Mouse (Mus musculus) stomach, embryonic 14.5 days (tissue): ENCODE results near the gene Zfp704. TPM values are rescaled to one million over a fixed set of nuclear protein-coding genes. Genes with fewer than 3 reads are reported as not detected.
A peak's percentile ranks its signal among the peaks of the same experiment; 100 is the strongest.

Experiments
- ATAC-seq: fragments of 200-750 bp; cut with Nextera tagmentation; 2 replicates; pipeline ENCODE4 v1.8.0; 2017; ENCODE audit warnings: low read depth, moderate TSS enrichment; ENCODE audit not compliant: insufficient number of reproducible peaks, insufficient read depth, low FRiP score
- H3K27ac ChIP-seq: fragments of 300-500 bp; sonication (generic); 2 replicates; pipeline ENCODE4 v1.5.1; 2014; ENCODE audit warnings: mild to moderate bottlenecking, low read length, moderate library complexity, mixed read lengths
- H3K27me3 ChIP-seq: fragments of 300-500 bp; sonication (generic); 2 replicates; pipeline ENCODE4 v1.6.1; 2014; ENCODE audit warnings: low read length, control low read depth, mixed read lengths; ENCODE audit not compliant: control insufficient read depth, insufficient read depth
- H3K36me3 ChIP-seq: fragments of 300-500 bp; sonication (generic); 2 replicates; pipeline ENCODE4 v1.6.1; 2014; ENCODE audit warnings: mild to moderate bottlenecking, control low read depth, low read length, moderate library complexity, mixed read lengths; ENCODE audit not compliant: control insufficient read depth, insufficient read depth
- H3K4me1 ChIP-seq: fragments of 300-500 bp; sonication (generic); 2 replicates; pipeline ENCODE4 v1.6.1; 2014; ENCODE audit warnings: low read length, control low read depth, mixed read lengths; ENCODE audit not compliant: control insufficient read depth, insufficient read depth
- H3K4me2 ChIP-seq: fragments of 300-500 bp; sonication (generic); replicated peaks from 2 replicates; pipeline ENCODE4 v1.6.1; 2014; ENCODE audit warnings: low read depth, low read length, control low read depth
- H3K4me3 ChIP-seq: fragments of 300-500 bp; sonication (generic); 2 replicates; pipeline ENCODE4 v1.5.1; 2014; ENCODE audit warnings: low read depth, low read length, control low read depth
- H3K9ac ChIP-seq: fragments of 300-500 bp; sonication (generic); replicated peaks from 2 replicates; pipeline ENCODE4 v1.6.1; 2014; ENCODE audit warnings: low read depth, mild to moderate bottlenecking, control low read depth, low read length, moderate library complexity, mixed read lengths
- H3K9me3 ChIP-seq: fragments of 300-500 bp; sonication (generic); 2 replicates; pipeline ENCODE4 v1.6.1; 2016; ENCODE audit warnings: low read depth, low read length, control low read depth; ENCODE audit not compliant: control insufficient read depth
- WGBS: fragments of 180-500 bp; shearing (Covaris S2); extraction: QIAGEN DNeasy Blood & Tissue Kit; methylation state at CpG from one replicate; pipeline ENCODE4 v1.1.7; 2014; 5-methylcytosine and 5-hydroxymethylcytosine counted together
- polyA plus RNA-seq: library from polyadenylated mRNA; unstranded; fragments of >200 nt; fragmentation: Nextera tagmentation; extraction: Ambion mirVana; gene quantifications from 2 replicates; pipeline ENCODE4 v1.2.1, GENCODE M21; 2014

Gene Zfp704
- polyA plus RNA-seq, 1 experiment from 2014 or later, result 16.3 TPM

DNA sequence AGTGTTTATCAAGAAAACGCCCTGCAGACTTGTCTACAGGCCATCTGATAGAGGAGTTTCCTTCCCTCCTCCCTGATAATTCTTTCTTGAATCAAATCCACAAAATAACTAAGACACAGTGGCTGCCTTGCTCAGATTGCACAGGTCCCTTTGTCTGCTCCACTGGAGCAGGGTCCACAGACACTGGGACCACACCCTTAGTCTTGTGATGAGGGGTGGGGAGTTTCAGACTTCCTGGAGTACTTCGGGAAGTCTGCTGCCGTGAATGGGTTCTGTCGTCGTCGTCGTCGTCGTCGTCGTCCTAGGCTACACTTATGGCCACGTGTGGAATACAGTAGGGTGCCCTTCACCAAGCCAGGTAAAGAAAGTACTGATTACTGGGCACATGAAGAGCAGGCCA, 4.8 kb upstream of the Zfp704 start:
- Histone ChIP-seq H3K9me3 (no peaks in the 10 kb centered on the region), H3K4me2 (no peak overlapping the region), H3K27ac (no peak overlapping the region), H3K9ac (no peak overlapping the region), H3K36me3 (no peaks in the 10 kb centered on the region), H3K4me3 (no peak overlapping the region), H3K27me3 (no peaks in the 10 kb centered on the region), H3K4me1 (peaks cover 5% of the 10 kb centered on the region; the same call in 1 of the 2 replicates)
- 68% methylated on average over 12 of the region's 12 CpGs for WGBS
- ATAC-seq, result no peak

DNA sequence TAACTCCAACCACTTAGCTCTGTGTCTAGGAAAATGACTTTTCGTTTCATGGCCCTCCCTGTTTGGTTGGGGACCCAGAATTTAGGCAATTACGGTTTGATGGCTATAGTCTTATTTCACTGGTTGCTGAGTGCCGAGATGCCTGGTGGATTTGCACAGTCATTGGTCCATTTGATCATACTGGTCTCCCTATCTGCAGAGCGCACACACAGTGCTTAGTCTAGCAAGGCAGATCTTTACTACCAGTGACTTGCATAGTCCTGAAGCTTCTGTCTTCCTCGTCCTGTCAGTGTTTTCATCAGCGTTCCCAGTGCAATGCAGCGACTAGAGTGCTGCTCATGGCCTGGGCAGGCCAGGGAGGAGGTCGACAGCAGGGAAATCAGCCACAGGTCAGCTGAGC, 4.1 kb upstream of the Zfp704 start:
- Histone ChIP-seq H3K27me3 (no peaks in the 10 kb centered on the region), H3K4me2 (no peak overlapping the region), H3K9me3 (no peaks in the 10 kb centered on the region), H3K4me1 (peaks cover 5% of the 10 kb centered on the region; the same call in 1 of the 2 replicates), H3K4me3 (no peak overlapping the region), H3K9ac (no peak overlapping the region), H3K27ac (no peak overlapping the region), H3K36me3 (no peaks in the 10 kb centered on the region)
- WGBS, result 74% methylated on average over 8 of the region's 8 CpGs
- ATAC-seq, result no peak

DNA sequence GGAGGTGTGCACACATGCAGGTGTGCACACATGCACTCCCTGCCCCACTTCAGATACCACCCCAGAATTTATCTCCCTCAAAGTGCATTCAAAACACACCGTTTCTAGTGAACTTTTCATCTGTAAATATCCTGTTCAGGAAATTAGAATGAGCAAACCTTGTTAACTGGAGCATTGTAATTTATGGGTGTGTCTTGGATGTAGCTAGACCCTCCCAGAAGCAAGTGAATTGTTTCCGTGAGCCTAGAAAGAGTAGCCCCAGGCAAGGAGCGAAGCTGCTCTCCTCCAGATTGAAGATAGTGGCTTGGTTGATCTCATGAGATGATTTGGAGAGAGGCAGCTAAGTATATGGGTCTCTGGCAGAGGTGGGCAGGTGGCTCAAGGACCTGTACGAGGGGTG, 1.3 kb upstream of the Zfp704 start:
- no peak for ATAC-seq
- H3K4me1 ChIP-seq, result peaks cover 14% of the 10 kb centered on the region; the same call in 1 of the 2 replicates
- H3K9ac ChIP-seq, result no peak overlapping the region
- 62% methylated on average over 4 of the region's 4 CpGs for WGBS
- no peak overlapping the region for H3K4me3 ChIP-seq
- no peaks in the 10 kb centered on the region for H3K9me3 ChIP-seq
- no peaks in the 10 kb centered on the region for H3K27me3 ChIP-seq
- no peak overlapping the region for H3K4me2 ChIP-seq
- H3K27ac ChIP-seq, result no peak overlapping the region
- H3K36me3 ChIP-seq, result no peaks in the 10 kb centered on the region

DNA sequence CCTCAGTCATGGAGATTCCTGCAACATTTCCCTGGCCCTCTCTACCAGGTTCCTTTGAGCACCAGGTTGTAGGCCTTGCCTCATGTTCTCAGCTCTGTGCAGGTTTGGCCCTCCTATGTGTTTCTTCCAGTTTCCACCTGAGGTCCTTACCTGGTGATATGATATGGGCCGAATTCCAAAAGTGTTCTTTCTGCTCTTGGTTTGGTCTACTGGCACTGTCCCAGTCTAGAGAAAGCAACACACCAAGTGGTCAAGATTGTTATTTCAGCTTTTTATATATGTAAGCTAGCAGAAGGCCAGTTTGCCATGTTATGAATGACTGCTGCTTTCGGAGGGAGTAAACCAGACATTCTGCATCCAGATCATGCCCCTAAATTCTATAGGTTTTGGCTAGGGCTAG, 541 bp upstream of the Zfp704 start:
- no peak for ATAC-seq
- 85% methylated on average over 2 of the region's 2 CpGs for WGBS
- Histone ChIP-seq H3K36me3 (no peaks in the 10 kb centered on the region), H3K9me3 (no peaks in the 10 kb centered on the region), H3K4me1 (peaks cover 19% of the 10 kb centered on the region; the same call in 1 of the 2 replicates), H3K27ac (no peak overlapping the region; the same call in 1 of the 2 replicates), H3K4me2 (0 out of 2 replicates have a peak overlapping the region, but pooled peaks have one; percentile 10), H3K9ac (no peak overlapping the region), H3K4me3 (0 out of 2 replicates have a peak overlapping the region, but pooled peaks have one; percentile 88), H3K27me3 (no peaks in the 10 kb centered on the region)

DNA sequence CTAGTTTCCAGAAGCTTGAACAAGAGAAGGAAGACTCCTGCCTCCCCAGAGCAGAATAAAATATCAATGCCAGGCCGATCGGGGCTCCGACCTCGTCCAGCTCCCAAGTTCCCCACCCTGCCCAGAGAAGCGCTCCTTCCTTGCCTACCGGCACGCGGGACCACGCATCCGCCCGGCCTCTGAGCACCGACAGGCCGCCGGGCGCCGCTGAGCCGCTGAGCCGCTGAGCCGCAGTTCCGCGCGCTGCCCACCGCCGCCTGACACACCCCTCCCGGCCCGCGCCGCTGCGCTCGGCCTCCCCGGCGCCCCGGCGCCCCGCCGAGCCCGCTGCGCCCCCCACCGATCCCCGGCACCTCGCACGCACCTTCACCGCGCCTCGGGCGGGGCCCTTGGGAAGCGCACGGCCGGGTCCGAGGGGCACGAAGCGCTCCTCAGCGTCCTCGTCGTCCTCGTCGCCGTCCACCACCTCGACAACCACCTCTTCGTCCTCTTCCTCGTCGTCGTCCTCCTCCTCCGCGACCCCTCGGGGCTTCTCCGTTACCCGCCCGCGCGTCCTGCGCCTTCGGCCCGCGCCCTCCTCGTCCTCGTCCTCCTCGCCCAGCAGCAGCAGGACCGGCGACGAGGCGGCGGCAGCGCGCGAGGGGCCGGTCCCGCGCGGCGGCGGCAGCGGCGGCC, 842 bp downstream of the Zfp704 start:
- H3K27me3 ChIP-seq, result no peaks in the 10 kb centered on the region
- peak; percentile 42; the same call in 1 of the 2 replicates for ATAC-seq
- H3K27ac ChIP-seq, result peak overlapping the region; percentile 85
- no peaks in the 10 kb centered on the region for H3K36me3 ChIP-seq
- under 1% methylated on average over 92 of the region's 94 CpGs for WGBS
- peak overlapping the region; percentile 64 for H3K4me2 ChIP-seq
- peaks cover 26% of the 10 kb centered on the region; the same call in 1 of the 2 replicates for H3K4me1 ChIP-seq
- H3K9ac ChIP-seq, result peak overlapping the region; percentile 96
- H3K4me3 ChIP-seq, result peak overlapping the region; percentile 88
- no peaks in the 10 kb centered on the region for H3K9me3 ChIP-seq

DNA sequence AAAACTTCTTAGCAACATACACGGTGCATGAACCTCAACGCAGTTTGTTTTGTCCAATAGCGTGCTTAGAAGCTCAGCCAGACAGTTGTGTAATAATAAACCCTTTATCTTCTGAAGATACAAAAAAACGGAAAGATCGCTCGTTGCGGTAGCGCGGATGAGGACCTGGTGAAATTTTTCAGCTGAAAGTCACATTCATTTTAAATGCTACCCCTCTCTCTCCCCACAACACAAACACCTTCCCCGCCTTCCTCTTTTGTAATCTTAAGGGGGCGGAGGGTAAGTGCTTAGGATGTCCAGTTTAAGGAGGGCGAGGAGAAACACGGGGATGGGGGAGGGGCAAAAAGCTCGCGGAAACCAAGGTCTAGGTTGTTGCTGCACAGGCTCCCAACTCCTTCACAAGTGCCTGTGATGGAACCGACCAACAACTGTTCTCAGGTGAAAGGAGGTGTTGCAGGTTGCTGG, 1.4 kb downstream of the Zfp704 start:
- peak overlapping the region; percentile 88 for H3K4me3 ChIP-seq
- peak; percentile 37; the same call in 1 of the 2 replicates for ATAC-seq
- H3K9ac ChIP-seq, result peak overlapping the region; percentile 96
- H3K9me3 ChIP-seq, result no peaks in the 10 kb centered on the region
- peak overlapping the region; percentile 85; the same call in 1 of the 2 replicates for H3K27ac ChIP-seq
- H3K4me2 ChIP-seq, result peak overlapping the region; percentile 64
- no peaks in the 10 kb centered on the region for H3K27me3 ChIP-seq
- H3K4me1 ChIP-seq, result peaks cover 28% of the 10 kb centered on the region; the same call in 1 of the 2 replicates
- H3K36me3 ChIP-seq, result no peaks in the 10 kb centered on the region
- WGBS, result under 1% methylated on average over 16 of the region's 16 CpGs

DNA sequence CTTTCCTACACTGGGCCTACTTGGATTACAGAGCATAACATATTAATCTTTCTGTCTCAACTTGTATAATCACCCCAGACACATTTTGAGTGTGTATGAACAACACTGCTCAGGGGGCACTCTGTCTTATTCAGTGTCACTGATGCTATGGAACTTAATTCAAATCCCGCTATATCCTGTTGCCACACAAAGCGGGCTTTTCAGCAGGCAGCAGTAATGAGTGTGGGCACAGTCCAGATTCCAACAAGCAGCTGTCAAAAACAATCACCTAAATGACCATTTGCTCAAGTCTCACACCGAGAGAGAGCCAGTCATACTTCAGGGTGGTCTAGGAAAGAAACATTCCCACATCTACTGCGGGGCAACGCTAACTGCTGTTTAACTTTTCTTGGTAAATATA, 2.2 kb downstream of the Zfp704 start:
- peak overlapping the region; percentile 88; the same call in 1 of the 2 replicates for H3K4me3 ChIP-seq
- peak overlapping the region; percentile 64 for H3K4me2 ChIP-seq
- no peak for ATAC-seq
- no peak overlapping the region for H3K9ac ChIP-seq
- no peak overlapping the region for H3K27ac ChIP-seq
- no peaks in the 10 kb centered on the region for H3K9me3 ChIP-seq
- whole genome bisulfite sequencing, result 32% methylated on average over 5 of the region's 5 CpGs
- peaks cover 28% of the 10 kb centered on the region; the same call in 1 of the 2 replicates for H3K4me1 ChIP-seq
- H3K36me3 ChIP-seq, result no peaks in the 10 kb centered on the region
- no peaks in the 10 kb centered on the region for H3K27me3 ChIP-seq

DNA sequence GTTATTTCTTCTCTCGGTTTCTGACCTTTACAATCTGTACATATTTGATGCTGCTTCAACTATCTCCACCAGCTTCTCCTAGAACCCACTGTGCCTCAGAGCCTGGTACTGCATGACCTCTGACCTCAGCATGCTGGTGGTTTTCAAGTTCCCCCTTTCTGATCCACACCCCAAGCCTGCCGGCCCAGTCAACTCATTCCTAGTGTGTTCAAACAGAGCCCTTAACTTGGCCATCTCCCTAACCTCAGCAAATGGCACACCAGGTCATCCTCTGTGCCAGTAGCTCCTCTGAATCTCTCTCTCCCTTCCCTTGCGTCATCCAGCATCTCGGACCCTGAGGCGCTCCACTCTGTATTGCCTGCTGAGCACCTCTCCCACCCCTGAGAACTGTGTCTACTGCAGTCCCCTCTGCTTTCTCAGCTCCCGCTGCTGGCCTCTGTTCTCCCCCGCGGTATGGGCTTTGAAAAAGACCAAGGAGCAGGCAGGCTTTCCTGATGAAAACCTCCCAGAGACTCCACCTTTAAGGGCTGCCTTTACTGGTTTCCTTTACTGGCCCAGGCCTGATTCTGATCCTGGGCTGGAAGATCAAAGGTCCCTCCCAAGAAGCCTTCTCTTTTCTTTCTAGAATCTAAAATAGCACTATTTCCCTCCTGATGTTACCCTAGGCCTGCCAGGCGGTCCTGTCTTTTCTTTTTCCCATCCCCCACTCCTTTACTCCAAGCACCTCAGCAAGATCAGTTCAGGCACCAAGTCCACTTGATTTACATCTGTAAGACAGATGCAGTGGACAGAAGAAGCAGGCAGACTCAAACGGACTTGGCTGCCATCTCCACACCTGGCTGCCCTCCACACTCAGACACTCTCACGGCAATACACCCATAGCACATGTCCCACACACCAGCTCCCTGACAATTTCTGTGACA, 3.8 kb downstream of the Zfp704 start:
- Histone ChIP-seq H3K27ac (no peak overlapping the region), H3K27me3 (no peaks in the 10 kb centered on the region), H3K36me3 (no peaks in the 10 kb centered on the region), H3K4me3 (no peak overlapping the region), H3K4me2 (no peak overlapping the region), H3K9me3 (no peaks in the 10 kb centered on the region), H3K9ac (no peak overlapping the region), H3K4me1 (peaks cover 28% of the 10 kb centered on the region; the same call in 1 of the 2 replicates)
- WGBS, result 45% methylated on average over 11 of the region's 11 CpGs
- ATAC-seq, result no peak
